In genomic region chr9:21801591-21801990, GRCm38 (mm10) we compare ENCODE assay signal across 42 mouse cellular contexts. TPM values are rescaled to one million over a fixed set of nuclear protein-coding genes. Genes with fewer than 3 reads are reported as not detected.
"Had no signal": no experiment of that assay in that cellular context is flagged by ENCODE, and none has a peak within 500 bp of the region (broad histone marks: within the 10 kb centered on the region; RNA-seq: fewer than 3 reads in every experiment).

No protein-coding gene starts in this region.

- ATAC-seq: hindbrain, embryonic 16.5 days; hindbrain, postnatal 0 days; inflammation-experienced regulatory T-cells, adult 6 months; intestine, embryonic 15.5 days; intestine, embryonic 16.5 days; intestine, postnatal 0 days had no signal

- H3K27ac ChIP-seq: heart, embryonic 13.5 days; heart, embryonic 15.5 days; hindbrain, embryonic 10.5 days; hindbrain, embryonic 12.5 days; hindbrain, embryonic 13.5 days; hindbrain, embryonic 14.5 days; hindbrain, embryonic 15.5 days; hindbrain, postnatal 0 days; intestine, embryonic 15.5 days; kidney, embryonic 15.5 days; kidney, postnatal 0 days; layer of hippocampus, adult 2 months; left cerebral cortex, adult 2 months had no signal

- H3K27me3 ChIP-seq: heart, embryonic 13.5 days; heart, embryonic 15.5 days; intestine, embryonic 15.5 days; kidney, embryonic 15.5 days had no signal

- H3K4me2 ChIP-seq: heart, embryonic 13.5 days; heart, embryonic 15.5 days; hindbrain, embryonic 12.5 days; hindbrain, embryonic 13.5 days; hindbrain, embryonic 14.5 days; hindbrain, embryonic 15.5 days; intestine, embryonic 15.5 days; kidney, embryonic 15.5 days had no signal

- DNase-seq: heart, postnatal 10 days; heart, postnatal 14 days; heart, postnatal 36 days; heart, postnatal 4 days; kidney, adult 11 months; kidney, adult 18-20 months; kidney, adult 2 months; kidney, adult 8-10 months; kidney, adult 9 months; kidney, postnatal 10 days; kidney, postnatal 14 days; kidney, postnatal 25 days; kidney, postnatal 36 days; kidney, postnatal 4 days; layer of hippocampus, adult 9-11 months; layer of hippocampus, postnatal 36 days had no signal

- H3K9me3 ChIP-seq: heart, embryonic 13.5 days; heart, embryonic 15.5 days; hindbrain, embryonic 12.5 days; hindbrain, embryonic 13.5 days; hindbrain, embryonic 15.5 days; intestine, embryonic 15.5 days; kidney, embryonic 15.5 days had no signal

- H3K9ac ChIP-seq: heart, embryonic 13.5 days; heart, embryonic 15.5 days; hindbrain, embryonic 12.5 days; hindbrain, embryonic 13.5 days; hindbrain, embryonic 14.5 days; hindbrain, embryonic 15.5 days; intestine, embryonic 15.5 days; kidney, embryonic 15.5 days had no signal

- H3K36me3 ChIP-seq: hindbrain, embryonic 12.5 days; hindbrain, embryonic 13.5 days; hindbrain, embryonic 15.5 days had no signal

- H3K4me3 ChIP-seq: heart, embryonic 13.5 days; heart, embryonic 15.5 days; hindbrain, embryonic 10.5 days; hindbrain, embryonic 12.5 days; hindbrain, embryonic 13.5 days; hindbrain, embryonic 15.5 days; intestine, embryonic 15.5 days; kidney, embryonic 15.5 days; layer of hippocampus, adult 2 months; left cerebral cortex, adult 2 months had no signal

RNA-seq across cellular contexts. Expression of gene Kank2, which starts 3.0 kb away (rescaled TPM):
- polyA plus RNA-seq: inflammation-experienced regulatory T-cells, adult 6 months had no signal

RNA-seq across cellular contexts. Expression of gene Angptl8, which starts 33.7 kb away (rescaled TPM):
- total RNA-seq: heart, postnatal 14 days; heart, postnatal 25 days; heart, postnatal 36 days; heart, postnatal 4 days; hematopoietic stem cell, adult 5-6 weeks; hindbrain, postnatal 0 days; layer of hippocampus, adult 18-20 months; layer of hippocampus, adult 2 months; layer of hippocampus, adult 8-10 months; layer of hippocampus, postnatal 10 days; layer of hippocampus, postnatal 14 days; layer of hippocampus, postnatal 25 days; layer of hippocampus, postnatal 36 days; left cerebral cortex, adult 18-20 months; left cerebral cortex, adult 2 months; left cerebral cortex, adult 8-10 months had no signal
- polyA plus RNA-seq: inflammation-experienced regulatory T-cells, adult 6 months had no signal
